ENCODE assay signal across 24 mouse cellular contexts in the genomic region with DNA sequence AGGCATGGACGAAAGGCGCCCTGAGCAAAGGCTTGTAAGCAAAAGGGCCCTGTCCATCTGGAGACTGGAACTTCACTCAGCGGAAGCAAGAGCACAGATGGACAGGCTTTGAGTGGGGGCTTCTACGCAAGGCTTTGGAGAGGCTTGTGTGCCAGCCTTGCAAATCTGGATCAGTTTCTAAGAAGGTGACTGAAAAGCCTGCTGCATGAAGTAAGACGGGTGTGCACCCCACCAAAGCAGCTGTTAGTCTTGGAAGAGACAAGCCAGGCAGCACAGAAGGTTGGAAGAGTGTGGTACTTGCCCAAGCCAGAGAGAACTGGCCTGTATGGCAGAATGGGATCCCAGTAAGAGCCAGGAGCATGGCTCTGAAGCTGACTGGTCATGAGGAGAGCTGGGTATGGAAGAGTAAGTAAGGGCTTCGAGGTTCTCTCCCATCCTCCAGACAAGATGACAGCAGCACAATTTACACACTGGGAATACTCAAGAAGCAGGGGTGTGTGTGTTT. TPM values are rescaled to one million over a fixed set of nuclear protein-coding genes. Genes with fewer than 3 reads are reported as not detected.
"Had no signal": no experiment of that assay in that cellular context is flagged by ENCODE, and none has a peak within 500 bp of the region (broad histone marks: within the 10 kb centered on the region; RNA-seq: fewer than 3 reads in every experiment).

No protein-coding gene starts in this region.

- H3K9me3 ChIP-seq: kidney, embryonic 15.5 days; limb, embryonic 12.5 days; limb, embryonic 15.5 days; megakaryocyte, embryonic 14.5 days; midbrain, embryonic 10.5 days had no signal

- H3K27ac ChIP-seq: kidney, embryonic 15.5 days; limb, embryonic 12.5 days; limb, embryonic 15.5 days; liver, embryonic 14.5 days; midbrain, embryonic 10.5 days had no signal

- H3K27me3 ChIP-seq: kidney, embryonic 15.5 days; limb, embryonic 12.5 days; limb, embryonic 15.5 days; megakaryocyte, embryonic 14.5 days had no signal

- H3K4me1 ChIP-seq: kidney, embryonic 15.5 days; limb, embryonic 12.5 days; limb, embryonic 15.5 days; midbrain, embryonic 10.5 days had no signal

- H3K4me3 ChIP-seq: kidney, embryonic 15.5 days; limb, embryonic 12.5 days; limb, embryonic 15.5 days; megakaryocyte, embryonic 14.5 days; midbrain, embryonic 10.5 days had no signal

- DNase-seq: kidney, adult 8-10 months; kidney, postnatal 10 days; kidney, postnatal 36 days; left cerebral cortex, postnatal 4 days; liver, postnatal 0 days; lung, embryonic 14.5 days; lung, postnatal 36 days; right cerebral cortex, postnatal 4 days; thymus, postnatal 25 days had no signal

- H3K9ac ChIP-seq: kidney, embryonic 15.5 days; limb, embryonic 12.5 days; limb, embryonic 15.5 days; liver, embryonic 14.5 days; liver, postnatal 0 days; lung, embryonic 14.5 days had no signal

- ATAC-seq: liver, postnatal 0 days; lung, postnatal 0 days; midbrain, embryonic 16.5 days had no signal

- H3K4me2 ChIP-seq: kidney, embryonic 15.5 days; limb, embryonic 12.5 days; limb, embryonic 15.5 days; liver, embryonic 11.5 days; lung, embryonic 14.5 days had no signal

RNA-seq across cellular contexts. Expression of gene Saa3, which starts 14.9 kb away (rescaled TPM):
- total RNA-seq: layer of hippocampus, postnatal 14 days; left cerebral cortex, postnatal 14 days; left cerebral cortex, postnatal 4 days had no signal
- polyA plus RNA-seq: midbrain, embryonic 10.5 days; neural tube, embryonic 11.5 days; stomach, embryonic 14.5 days had no signal

RNA-seq across cellular contexts. Expression of gene Tph1, which starts 28.2 kb away (rescaled TPM):
- polyA plus RNA-seq: limb, embryonic 12.5 days; liver, embryonic 14.5 days; liver, postnatal 0 days; stomach, embryonic 14.5 days had no signal

RNA-seq across cellular contexts. Expression of gene Saa4, which starts 31.8 kb away (rescaled TPM):
- total RNA-seq: layer of hippocampus, postnatal 14 days; left cerebral cortex, adult 8-10 months; left cerebral cortex, postnatal 14 days; left cerebral cortex, postnatal 4 days had no signal
- polyA plus RNA-seq: limb, embryonic 12.5 days; limb, embryonic 15.5 days; lung, embryonic 14.5 days; lung, postnatal 0 days; midbrain, embryonic 10.5 days; midbrain, embryonic 16.5 days; neural tube, embryonic 11.5 days; neural tube, embryonic 14.5 days; stomach, embryonic 14.5 days had no signal

RNA-seq across cellular contexts. Expression of gene Saa1, which starts 42.2 kb away (rescaled TPM):
- total RNA-seq: layer of hippocampus, postnatal 14 days; left cerebral cortex, adult 8-10 months; left cerebral cortex, postnatal 14 days; left cerebral cortex, postnatal 4 days had no signal
- polyA plus RNA-seq: liver, embryonic 14.5 days; lung, embryonic 14.5 days; neural tube, embryonic 14.5 days had no signal
